Mouse (Mus musculus) midbrain, embryonic 14.5 days (tissue): Measurements from ENCODE around the gene Spock1. TPM values are rescaled to one million over a fixed set of nuclear protein-coding genes. Genes with fewer than 3 reads are reported as not detected.

Source experiments
- ATAC-seq: fragments of 200-750 bp; cut with Nextera tagmentation; 2 replicates; pipeline ENCODE4 v1.8.0; 2017; ENCODE audit warnings: moderate number of reproducible peaks, moderate library complexity; ENCODE audit not compliant: low FRiP score, low TSS enrichment
- DNase-seq: peaks from one replicate; pipeline ENCODE4 v3.0.0-alpha.2; 2015
- H3K27ac ChIP-seq: fragments of 300-500 bp; sonication (generic); replicated peaks from 2 replicates; pipeline ENCODE4 v1.5.1; 2014; ENCODE audit warnings: mild to moderate bottlenecking, low read depth, low read length, moderate library complexity
- H3K27me3 ChIP-seq: fragments of 300-500 bp; sonication (generic); 2 replicates; pipeline ENCODE4 v1.6.1; 2014; ENCODE audit warnings: low read length, control low read depth, mixed read lengths; ENCODE audit not compliant: control insufficient read depth, insufficient read depth
- H3K36me3 ChIP-seq: fragments of 300-500 bp; sonication (generic); 2 replicates; pipeline ENCODE4 v1.6.1; 2014; ENCODE audit warnings: low read length, control low read depth; ENCODE audit not compliant: control insufficient read depth, insufficient read depth
- H3K4me1 ChIP-seq: fragments of 300-500 bp; sonication (generic); 2 replicates; pipeline ENCODE4 v1.6.1; 2014; ENCODE audit warnings: mild to moderate bottlenecking, antibody characterized with exemption, low read length, control low read depth; ENCODE audit not compliant: control insufficient read depth, insufficient read depth
- H3K4me2 ChIP-seq: fragments of 300-500 bp; sonication (generic); 2 replicates; pipeline ENCODE4 v1.6.1; 2014; ENCODE audit warnings: mild to moderate bottlenecking, low read length, moderate library complexity
- H3K4me3 ChIP-seq: fragments of 300-500 bp; sonication (generic); replicated peaks from 2 replicates; pipeline ENCODE4 v1.5.1; 2014; ENCODE audit warnings: low read depth, low read length
- H3K9ac ChIP-seq: fragments of 300-500 bp; sonication (generic); replicated peaks from 2 replicates; pipeline ENCODE4 v1.6.1; 2014; ENCODE audit warnings: mild to moderate bottlenecking, low read length, moderate library complexity
- H3K9me3 ChIP-seq: fragments of 300-500 bp; sonication (generic); 2 replicates; pipeline ENCODE4 v1.6.1; 2016; ENCODE audit warnings: low read length, control low read depth, mixed read lengths; ENCODE audit not compliant: control insufficient read depth
- WGBS: fragments of 180-500 bp; shearing (Covaris S2); extraction: QIAGEN DNeasy Blood & Tissue Kit; methylation state at CpG from one replicate; pipeline ENCODE4 v1.1.7; 2014; 5-methylcytosine and 5-hydroxymethylcytosine counted together
- polyA plus RNA-seq: library from polyadenylated mRNA; unstranded; fragments of >200 nt; fragmentation: Nextera tagmentation; extraction: Ambion mirVana; gene quantifications from 2 replicates; pipeline ENCODE4 v1.2.1, GENCODE M21; 2014

Spock1 gene
- polyA plus RNA-seq, 1 experiment from 2014 or later: 73.1 TPM

GRCm38 (mm10) chr13:57855766-57856165 lies 52.4 kb downstream of the Spock1 start:
- ATAC-seq (no peak), DNase-seq (peak; percentile 24)
- no peak overlapping the region for H3K27ac ChIP-seq
- H3K27me3 ChIP-seq: no peaks in the 10 kb centered on the region
- no peak overlapping the region for H3K4me3 ChIP-seq
- no peaks in the 10 kb centered on the region for H3K36me3 ChIP-seq
- no peak overlapping the region for H3K9ac ChIP-seq
- H3K4me2 ChIP-seq: no peak overlapping the region
- H3K9me3 ChIP-seq: no peaks in the 10 kb centered on the region
- WGBS: 43% methylated on average over 4 of the region's 4 CpGs
- peaks cover 11% of the 10 kb centered on the region for H3K4me1 ChIP-seq

DNA sequence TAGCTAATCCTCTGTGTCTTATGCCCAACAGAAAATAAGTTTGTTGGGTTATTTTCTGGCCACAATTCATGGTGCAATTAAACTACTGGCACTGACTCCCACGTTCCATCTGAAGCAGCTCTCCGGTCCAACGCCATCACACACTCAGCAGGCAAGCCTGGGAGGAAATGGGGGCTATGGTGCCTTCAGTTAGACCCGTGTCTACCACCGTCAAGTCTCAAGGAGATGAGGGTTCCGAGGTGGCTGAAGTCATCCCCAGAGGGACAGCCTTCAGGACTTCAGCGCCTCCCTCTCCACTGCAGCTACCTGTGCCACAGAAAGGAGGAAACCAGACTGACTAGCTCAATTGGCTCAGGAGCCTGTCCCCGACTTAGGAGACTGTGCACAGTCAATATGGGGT lies 53.7 kb downstream of the Spock1 start:
- no peak overlapping the region for H3K27ac ChIP-seq
- H3K4me2 ChIP-seq: no peak overlapping the region
- WGBS: 86% methylated on average over 8 of the region's 8 CpGs
- H3K9me3 ChIP-seq: no peaks in the 10 kb centered on the region
- no peaks in the 10 kb centered on the region for H3K36me3 ChIP-seq
- H3K9ac ChIP-seq: no peak overlapping the region
- no peaks in the 10 kb centered on the region for H3K27me3 ChIP-seq
- no peak for DNase-seq
- peaks cover 11% of the 10 kb centered on the region for H3K4me1 ChIP-seq
- no peak overlapping the region for H3K4me3 ChIP-seq
- ATAC-seq: no peak

DNA sequence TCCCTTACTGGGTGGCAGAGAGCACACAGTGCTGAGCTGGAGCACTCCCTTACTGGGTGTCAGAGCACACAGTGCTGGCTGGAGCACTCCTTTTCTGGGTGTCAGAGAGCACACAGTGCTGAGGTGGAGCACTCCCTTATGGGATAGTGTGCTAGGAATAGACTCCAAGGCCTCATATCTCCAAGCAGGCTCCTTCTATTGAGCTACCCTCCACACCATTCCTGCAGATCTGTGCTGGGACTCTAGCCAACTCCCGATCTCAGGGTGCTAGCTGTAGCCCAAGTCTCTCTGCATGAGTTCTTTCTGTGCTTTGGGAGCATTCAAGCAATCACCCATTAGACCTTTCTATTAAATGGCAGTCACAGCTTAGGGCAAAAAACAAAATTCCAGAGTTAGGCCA lies 54.5 kb downstream of the Spock1 start:
- no peak overlapping the region for H3K27ac ChIP-seq
- no peaks in the 10 kb centered on the region for H3K9me3 ChIP-seq
- DNase-seq (no peak), ATAC-seq (no peak)
- no peaks in the 10 kb centered on the region for H3K27me3 ChIP-seq
- peaks cover 11% of the 10 kb centered on the region for H3K4me1 ChIP-seq
- WGBS: 72% methylated on average over 1 of the region's 1 CpGs
- no peaks in the 10 kb centered on the region for H3K36me3 ChIP-seq
- no peak overlapping the region for H3K9ac ChIP-seq
- H3K4me2 ChIP-seq: no peak overlapping the region
- no peak overlapping the region for H3K4me3 ChIP-seq

DNA sequence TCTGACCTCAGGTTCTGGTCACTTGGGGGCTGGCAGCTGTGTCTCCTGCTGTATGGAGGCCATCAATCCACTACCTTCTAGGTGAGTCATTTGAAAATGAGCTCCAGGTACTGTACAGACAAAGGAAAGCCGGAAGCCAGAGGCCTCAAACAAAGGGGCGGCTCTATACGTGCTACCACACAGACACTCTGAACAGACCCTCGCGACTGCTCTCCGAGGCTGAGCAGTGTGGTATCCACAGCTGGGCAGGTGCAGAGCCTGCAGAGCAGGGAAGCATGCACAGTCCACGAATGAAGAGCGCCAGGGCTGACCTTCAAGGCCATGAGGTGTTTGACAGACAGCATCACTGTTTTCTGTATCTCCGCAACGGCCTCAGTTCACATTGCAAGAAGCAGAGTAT lies 55.0 kb downstream of the Spock1 start:
- 80% methylated on average over 10 of the region's 10 CpGs for WGBS

DNA sequence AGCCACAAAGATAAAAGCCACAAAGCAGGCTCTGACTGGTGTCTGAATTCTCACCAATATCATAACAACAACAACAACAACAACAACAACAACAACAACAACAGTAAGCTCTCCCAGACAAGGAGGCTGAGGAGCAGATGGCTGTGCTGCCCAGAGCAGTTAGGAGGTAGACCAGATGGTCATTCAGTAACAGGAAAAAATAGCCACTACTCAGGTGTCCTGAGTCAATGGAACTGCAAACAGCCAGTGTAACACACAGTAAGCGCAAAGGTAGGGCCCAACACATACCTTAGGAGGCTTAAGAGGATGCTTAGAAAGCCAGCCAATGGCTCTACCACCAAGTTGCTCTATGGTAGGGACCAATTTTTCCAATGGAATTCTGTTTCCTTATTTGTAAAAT lies 59.2 kb downstream of the Spock1 start:
- H3K27me3 ChIP-seq: no peaks in the 10 kb centered on the region
- H3K36me3 ChIP-seq: no peaks in the 10 kb centered on the region
- H3K4me3 ChIP-seq: no peak overlapping the region
- H3K4me1 ChIP-seq: no peaks in the 10 kb centered on the region
- DNase-seq: no peak
- WGBS: 89% methylated on average over 1 of the region's 1 CpGs
- H3K9ac ChIP-seq: no peak overlapping the region
- H3K4me2 ChIP-seq: no peak overlapping the region
- no peak for ATAC-seq
- H3K9me3 ChIP-seq: no peaks in the 10 kb centered on the region
- H3K27ac ChIP-seq: no peak overlapping the region

More for the DNA sequence above, 55.0 kb downstream of the Spock1 start:
- ATAC-seq: no peak
- Histone ChIP-seq H3K9me3 (no peaks in the 10 kb centered on the region), H3K36me3 (no peaks in the 10 kb centered on the region), H3K9ac (no peak overlapping the region), H3K27me3 (no peaks in the 10 kb centered on the region), H3K4me1 (peaks cover 11% of the 10 kb centered on the region), H3K27ac (no peak overlapping the region), H3K4me2 (no peak overlapping the region), H3K4me3 (no peak overlapping the region)
- no peak for DNase-seq

DNA sequence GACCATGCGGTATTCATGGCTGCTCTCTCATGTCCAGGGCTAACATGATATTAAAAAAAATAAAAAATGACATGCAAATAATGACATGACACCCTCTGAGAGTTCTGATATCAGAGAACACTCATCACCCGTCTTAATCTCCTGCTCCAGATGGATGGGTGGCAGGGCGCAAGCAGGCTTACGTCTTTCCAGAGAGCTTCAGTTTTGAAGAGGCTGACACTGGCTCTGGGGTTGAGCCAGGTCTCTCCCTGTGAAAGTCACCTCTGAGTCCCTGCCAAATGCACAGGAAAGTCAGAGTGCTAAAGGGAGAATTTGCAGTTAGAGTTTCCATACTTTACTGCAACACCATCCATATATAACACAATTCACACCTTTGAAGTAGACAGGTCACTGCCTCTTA lies 61.0 kb downstream of the Spock1 start:
- DNase-seq (no peak), ATAC-seq (no peak)
- Histone ChIP-seq H3K4me2 (no peak overlapping the region), H3K4me1 (no peaks in the 10 kb centered on the region), H3K9ac (no peak overlapping the region), H3K9me3 (no peaks in the 10 kb centered on the region), H3K27me3 (no peaks in the 10 kb centered on the region), H3K4me3 (no peak overlapping the region), H3K27ac (no peak overlapping the region), H3K36me3 (no peaks in the 10 kb centered on the region)
- WGBS: 87% methylated on average over 4 of the region's 4 CpGs

GRCm38 (mm10) chr13:57846468-57846867 lies 61.7 kb downstream of the Spock1 start:
- Histone ChIP-seq H3K9me3 (no peaks in the 10 kb centered on the region), H3K36me3 (no peaks in the 10 kb centered on the region), H3K4me1 (no peaks in the 10 kb centered on the region), H3K27me3 (no peaks in the 10 kb centered on the region), H3K4me3 (no peak overlapping the region), H3K4me2 (no peak overlapping the region), H3K27ac (no peak overlapping the region), H3K9ac (no peak overlapping the region)
- DNase-seq: no peak
- ATAC-seq: no peak
- WGBS: 94% methylated on average over 9 of the region's 9 CpGs

DNA sequence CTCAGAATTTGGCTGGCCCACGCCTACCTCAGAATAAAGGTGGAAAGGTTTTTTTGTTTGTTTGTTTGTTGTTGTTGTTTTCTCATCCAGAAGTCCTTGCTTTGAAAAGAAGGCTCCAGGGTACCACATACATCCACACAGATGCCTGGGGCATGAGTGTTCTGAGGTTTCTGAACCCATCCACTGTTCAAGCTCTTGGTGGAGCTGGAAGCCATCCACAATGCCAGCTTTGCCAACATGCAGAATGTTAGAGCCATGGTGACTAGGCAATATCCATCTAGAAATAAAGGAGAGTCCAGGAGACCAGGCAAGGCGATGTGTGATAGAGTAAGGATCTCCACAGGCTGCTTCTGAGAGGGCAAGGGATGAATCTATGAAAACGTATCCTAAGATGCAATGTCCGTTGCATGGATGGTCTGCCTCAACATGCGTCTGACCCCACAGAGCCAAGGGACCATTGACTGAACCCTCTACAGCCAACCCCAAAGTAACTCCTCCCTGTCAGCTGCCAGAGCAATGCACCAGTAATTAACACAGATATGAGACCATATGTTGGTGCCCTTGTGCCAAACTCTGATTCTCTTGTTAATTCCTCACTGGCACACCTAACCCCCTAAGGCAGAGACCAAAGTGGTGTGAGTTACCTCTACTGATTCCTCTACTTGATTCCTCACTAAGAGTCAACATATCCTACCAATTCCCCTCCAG lies 66.8 kb downstream of the Spock1 start:
- no peak for DNase-seq
- H3K4me1 ChIP-seq: no peaks in the 10 kb centered on the region
- WGBS: 94% methylated on average over 5 of the region's 5 CpGs

DNA sequence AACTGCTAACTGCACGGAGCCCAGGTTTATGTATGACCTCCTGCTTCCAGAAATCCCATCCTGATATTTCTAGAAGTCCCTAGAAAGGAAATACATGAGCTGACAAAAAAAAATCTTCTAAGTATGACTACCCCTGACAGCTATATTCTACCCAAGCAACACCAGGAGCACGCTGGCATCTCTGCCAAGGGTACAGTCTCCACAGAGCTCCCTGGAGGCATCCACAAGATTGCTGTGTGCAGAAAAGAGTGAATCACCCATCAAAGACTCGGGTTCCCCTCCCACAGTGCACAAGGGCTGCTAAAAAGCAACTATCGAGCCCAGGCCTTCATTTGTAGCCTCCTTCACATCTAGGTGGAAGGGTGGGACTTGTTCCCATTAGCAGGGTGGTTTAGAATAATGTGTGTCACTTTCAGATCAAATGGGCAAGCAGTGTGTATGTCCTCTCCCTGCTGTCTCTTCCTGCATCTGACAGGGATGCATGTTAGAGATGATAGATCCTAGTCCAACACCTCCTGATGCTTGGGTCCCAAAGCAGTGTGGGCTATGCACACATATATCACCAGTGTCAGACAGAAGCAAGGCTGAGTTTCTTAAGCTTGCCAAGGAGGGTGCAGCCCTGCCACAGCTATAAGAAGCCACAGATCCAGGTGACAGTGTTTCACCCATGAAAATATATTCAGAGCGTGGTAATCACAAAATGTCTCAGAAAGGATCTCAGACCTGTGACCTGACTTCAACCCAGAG lies 70.3 kb downstream of the Spock1 start:
- no peaks in the 10 kb centered on the region for H3K36me3 ChIP-seq
- no peaks in the 10 kb centered on the region for H3K27me3 ChIP-seq
- no peak overlapping the region for H3K4me2 ChIP-seq
- no peak overlapping the region for H3K9ac ChIP-seq
- no peak overlapping the region for H3K4me3 ChIP-seq
- ATAC-seq (no peak), DNase-seq (no peak)
- H3K9me3 ChIP-seq: no peaks in the 10 kb centered on the region
- H3K27ac ChIP-seq: no peak overlapping the region
- no peaks in the 10 kb centered on the region for H3K4me1 ChIP-seq
- WGBS: 78% methylated on average over 5 of the region's 5 CpGs

More for the DNA sequence above, 66.8 kb downstream of the Spock1 start:
- no peaks in the 10 kb centered on the region for H3K27me3 ChIP-seq
- no peaks in the 10 kb centered on the region for H3K9me3 ChIP-seq
- H3K27ac ChIP-seq: no peak overlapping the region
- ATAC-seq: no peak
- no peak overlapping the region for H3K4me2 ChIP-seq
- H3K4me3 ChIP-seq: no peak overlapping the region
- no peaks in the 10 kb centered on the region for H3K36me3 ChIP-seq
- H3K9ac ChIP-seq: no peak overlapping the region
